Mouse (Mus musculus): ENCODE results near the gene Pcgf5. TPM values are rescaled to one million over a fixed set of nuclear protein-coding genes. Genes with fewer than 3 reads are reported as not detected.

The Pcgf5 gene
- polyA plus RNA-seq, 1 experiment: 51.1 TPM

GRCm38 (mm10) chr19:36350870-36351269 lies 2.8 kb downstream of the Pcgf5 start:
- Histone ChIP-seq H3K36me3 (ENCODE audit: control insufficient read depth, insufficient read depth, low read length, poor library complexity, severe bottlenecking) (no peaks in the 10 kb centered on the region), H3K27ac (ENCODE audit: insufficient read depth, low read length) (no peak overlapping the region), H3K27me3 (ENCODE audit: control insufficient read depth, insufficient read depth, low read length, poor library complexity, severe bottlenecking) (peaks cover 14% of the 10 kb centered on the region), H3K9me3 (replicated peaks; ENCODE audit: control insufficient read depth, insufficient read depth, low read length, poor library complexity, severe bottlenecking) (no peaks in the 10 kb centered on the region), H3K4me1 (ENCODE audit: control insufficient read depth, insufficient read depth, low read length) (peaks cover 3% of the 10 kb centered on the region), H3K4me3 (ENCODE audit: low read depth, low read length) (no peak overlapping the region), H3K9ac (ENCODE audit: low read depth, poor library complexity, severe bottlenecking) (no peak overlapping the region)
- TF ChIP-seq CTCF (IDR thresholded peaks at IDR 0.05; ENCODE audit: low read depth, low read length) (no peak), EP300 (IDR thresholded peaks at IDR 0.05; ENCODE audit: insufficient read depth, low read depth, low read length) (no peak), POLR2A (IDR thresholded peaks at IDR 0.05; ENCODE audit: insufficient read depth, low read length) (no peak)

DNA sequence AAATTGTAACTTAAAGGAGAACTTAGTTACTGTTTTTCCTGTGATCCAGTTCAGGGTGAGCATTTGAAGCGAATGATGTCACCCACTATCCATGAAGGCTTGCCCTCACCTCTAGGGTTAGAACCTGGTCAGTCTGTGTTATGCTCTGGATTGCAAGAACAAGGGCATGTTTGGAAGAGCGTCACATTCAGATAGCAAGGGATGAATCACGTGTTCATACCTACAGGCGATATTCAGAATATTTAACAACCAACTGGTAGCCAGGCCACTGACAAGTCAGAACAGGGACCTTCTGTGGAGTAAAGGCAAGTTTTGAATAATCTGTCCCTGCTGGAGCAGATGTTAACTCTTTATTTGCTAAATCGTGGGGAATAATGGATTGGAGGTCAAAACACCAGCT lies 14.4 kb downstream of the Pcgf5 start:
- no peaks in the 10 kb centered on the region for H3K4me1 ChIP-seq (ENCODE audit: control insufficient read depth, insufficient read depth, low read length)
- no peaks in the 10 kb centered on the region for H3K27me3 ChIP-seq (ENCODE audit: control insufficient read depth, insufficient read depth, low read length, poor library complexity, severe bottlenecking)
- H3K9ac ChIP-seq (ENCODE audit: low read depth, poor library complexity, severe bottlenecking): no peak overlapping the region
- H3K9me3 ChIP-seq (replicated peaks; ENCODE audit: control insufficient read depth, insufficient read depth, low read length, poor library complexity, severe bottlenecking): no peaks in the 10 kb centered on the region
- H3K36me3 ChIP-seq (ENCODE audit: control insufficient read depth, insufficient read depth, low read length, poor library complexity, severe bottlenecking): no peaks in the 10 kb centered on the region
- TF ChIP-seq POLR2A (IDR thresholded peaks at IDR 0.05; ENCODE audit: insufficient read depth, low read length): no peak
- TF ChIP-seq EP300 (IDR thresholded peaks at IDR 0.05; ENCODE audit: insufficient read depth, low read depth, low read length): no peak
- no peak for TF ChIP-seq CTCF (IDR thresholded peaks at IDR 0.05; ENCODE audit: low read depth, low read length)
- H3K4me3 ChIP-seq (ENCODE audit: low read depth, low read length): no peak overlapping the region
- H3K27ac ChIP-seq (ENCODE audit: insufficient read depth, low read length): no peak overlapping the region

DNA sequence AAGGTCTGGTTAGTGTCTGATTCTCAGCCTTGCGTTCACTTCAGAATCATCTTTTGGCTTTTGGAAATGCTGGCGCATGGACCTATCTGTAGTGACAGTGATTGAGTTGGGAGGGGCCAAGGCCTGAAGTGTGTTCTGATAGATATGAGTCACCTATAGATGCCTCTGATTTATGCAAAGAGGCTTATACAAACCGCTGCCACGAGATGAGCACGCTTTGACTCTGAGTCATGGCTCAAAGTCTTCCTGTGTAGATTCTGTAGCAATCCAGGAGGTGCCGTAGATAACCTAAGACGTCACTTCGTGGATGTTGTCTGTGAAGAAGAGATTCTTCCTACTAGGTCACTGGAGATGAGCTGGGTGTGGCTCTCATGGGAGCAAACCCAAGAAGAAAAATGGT lies 16.6 kb downstream of the Pcgf5 start:
- H3K27me3 ChIP-seq (ENCODE audit: control insufficient read depth, insufficient read depth, low read length, poor library complexity, severe bottlenecking): no peaks in the 10 kb centered on the region
- no peaks in the 10 kb centered on the region for H3K9me3 ChIP-seq (replicated peaks; ENCODE audit: control insufficient read depth, insufficient read depth, low read length, poor library complexity, severe bottlenecking)
- no peak for TF ChIP-seq CTCF (IDR thresholded peaks at IDR 0.05; ENCODE audit: low read depth, low read length)
- TF ChIP-seq EP300 (IDR thresholded peaks at IDR 0.05; ENCODE audit: insufficient read depth, low read depth, low read length): no peak
- no peak for TF ChIP-seq POLR2A (IDR thresholded peaks at IDR 0.05; ENCODE audit: insufficient read depth, low read length)
- no peaks in the 10 kb centered on the region for H3K4me1 ChIP-seq (ENCODE audit: control insufficient read depth, insufficient read depth, low read length)
- no peaks in the 10 kb centered on the region for H3K36me3 ChIP-seq (ENCODE audit: control insufficient read depth, insufficient read depth, low read length, poor library complexity, severe bottlenecking)
- no peak overlapping the region for H3K9ac ChIP-seq (ENCODE audit: low read depth, poor library complexity, severe bottlenecking)
- no peak overlapping the region for H3K27ac ChIP-seq (ENCODE audit: insufficient read depth, low read length)
- no peak overlapping the region for H3K4me3 ChIP-seq (ENCODE audit: low read depth, low read length)

DNA sequence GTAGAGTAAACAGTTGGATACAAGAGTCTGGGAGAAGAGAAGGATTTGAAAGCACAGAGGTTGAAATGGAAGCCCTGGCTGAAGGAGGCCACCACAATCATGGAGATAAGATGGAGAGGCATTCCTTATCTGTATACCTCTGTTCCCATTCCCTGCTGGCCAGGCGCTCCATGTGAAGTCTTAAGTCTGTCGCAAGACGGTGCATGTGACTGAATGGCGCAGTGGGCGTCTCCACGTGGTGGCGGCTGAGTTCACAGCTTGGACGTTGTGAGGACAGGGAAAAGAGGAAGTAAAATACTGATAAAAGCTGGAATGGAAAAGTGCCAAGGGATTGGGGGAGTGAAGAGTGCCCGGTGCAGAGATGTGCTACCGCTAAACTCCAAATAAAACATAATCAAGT lies 23.4 kb downstream of the Pcgf5 start:
- Histone ChIP-seq H3K4me3 (ENCODE audit: low read depth, low read length) (no peak overlapping the region), H3K27me3 (ENCODE audit: control insufficient read depth, insufficient read depth, low read length, poor library complexity, severe bottlenecking) (no peaks in the 10 kb centered on the region)
- TF ChIP-seq EP300 (IDR thresholded peaks at IDR 0.05; ENCODE audit: insufficient read depth, low read depth, low read length): no peak
- no peak for TF ChIP-seq POLR2A (IDR thresholded peaks at IDR 0.05; ENCODE audit: insufficient read depth, low read length)
- no peak for TF ChIP-seq CTCF (IDR thresholded peaks at IDR 0.05; ENCODE audit: low read depth, low read length)

DNA sequence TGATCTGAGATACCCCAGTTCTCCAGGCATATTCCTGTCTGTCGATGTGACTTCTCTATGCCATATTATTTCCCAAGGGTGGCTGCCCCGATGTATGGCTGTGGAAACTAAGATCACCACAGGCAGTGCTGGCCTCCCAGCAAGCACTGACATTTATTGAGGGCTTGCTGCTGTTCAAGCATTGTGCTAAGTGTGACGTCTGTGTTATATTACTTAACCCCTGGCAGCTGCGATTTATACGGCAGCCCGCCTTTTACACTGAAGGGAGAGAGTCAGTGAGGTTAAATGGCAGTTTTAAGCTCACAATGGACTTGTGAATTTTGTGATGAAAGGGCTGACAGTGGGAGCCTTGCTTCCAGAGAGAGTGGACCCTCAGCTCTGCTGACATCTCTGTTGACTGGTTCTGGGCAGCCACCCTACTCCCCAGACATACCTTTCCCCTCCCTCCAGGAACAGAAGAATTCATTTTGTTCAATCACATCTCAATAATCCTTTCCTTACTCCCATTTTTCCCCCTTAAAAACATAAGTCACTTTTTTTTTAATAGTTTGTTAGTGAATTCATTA lies 25.0 kb downstream of the Pcgf5 start:
- no peak for TF ChIP-seq POLR2A (IDR thresholded peaks at IDR 0.05; ENCODE audit: insufficient read depth, low read length)
- H3K9me3 ChIP-seq (replicated peaks; ENCODE audit: control insufficient read depth, insufficient read depth, low read length, poor library complexity, severe bottlenecking): no peaks in the 10 kb centered on the region
- H3K4me3 ChIP-seq (ENCODE audit: low read depth, low read length): no peak overlapping the region
- no peak overlapping the region for H3K9ac ChIP-seq (ENCODE audit: low read depth, poor library complexity, severe bottlenecking)
- H3K27me3 ChIP-seq (ENCODE audit: control insufficient read depth, insufficient read depth, low read length, poor library complexity, severe bottlenecking): no peaks in the 10 kb centered on the region
- no peaks in the 10 kb centered on the region for H3K4me1 ChIP-seq (ENCODE audit: control insufficient read depth, insufficient read depth, low read length)
- no peak overlapping the region for H3K27ac ChIP-seq (ENCODE audit: insufficient read depth, low read length)
- no peaks in the 10 kb centered on the region for H3K36me3 ChIP-seq (ENCODE audit: control insufficient read depth, insufficient read depth, low read length, poor library complexity, severe bottlenecking)

More for the DNA sequence above, 23.4 kb downstream of the Pcgf5 start:
- H3K4me1 ChIP-seq (ENCODE audit: control insufficient read depth, insufficient read depth, low read length): no peaks in the 10 kb centered on the region
- no peak overlapping the region for H3K9ac ChIP-seq (ENCODE audit: low read depth, poor library complexity, severe bottlenecking)
- no peaks in the 10 kb centered on the region for H3K9me3 ChIP-seq (replicated peaks; ENCODE audit: control insufficient read depth, insufficient read depth, low read length, poor library complexity, severe bottlenecking)
- H3K36me3 ChIP-seq (ENCODE audit: control insufficient read depth, insufficient read depth, low read length, poor library complexity, severe bottlenecking): no peaks in the 10 kb centered on the region
- no peak overlapping the region for H3K27ac ChIP-seq (ENCODE audit: insufficient read depth, low read length)

DNA sequence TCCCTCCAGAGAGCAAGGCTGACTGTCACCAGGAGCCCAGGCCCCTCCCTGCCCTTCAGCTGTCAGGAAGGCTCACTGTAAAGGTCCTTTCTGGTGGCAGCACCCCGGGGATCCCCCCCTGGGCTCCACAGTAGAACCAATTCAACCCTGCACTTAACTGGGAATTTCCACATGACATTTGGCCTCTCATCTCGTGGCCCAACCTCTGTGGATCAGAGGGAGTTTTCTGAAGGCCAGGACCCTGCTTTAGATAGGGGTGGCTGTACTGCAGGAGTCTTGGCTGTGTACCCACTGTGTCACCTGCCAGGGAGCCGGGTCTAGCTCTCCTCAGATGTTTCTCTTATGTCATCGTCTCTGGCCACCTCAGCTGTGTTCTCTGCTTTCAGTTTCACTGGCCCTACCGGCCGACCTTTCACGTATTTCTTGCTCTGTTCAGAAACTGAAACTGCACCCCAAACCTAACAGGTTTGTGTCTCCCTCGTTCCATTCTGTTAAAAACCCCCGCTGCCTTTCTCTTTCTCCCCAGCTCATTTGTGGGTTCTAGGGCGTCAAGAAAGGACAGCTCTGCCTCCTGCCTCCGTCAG lies 27.2 kb downstream of the Pcgf5 start:
- Histone ChIP-seq H3K36me3 (ENCODE audit: control insufficient read depth, insufficient read depth, low read length, poor library complexity, severe bottlenecking) (no peaks in the 10 kb centered on the region), H3K4me1 (ENCODE audit: control insufficient read depth, insufficient read depth, low read length) (no peaks in the 10 kb centered on the region), H3K27me3 (ENCODE audit: control insufficient read depth, insufficient read depth, low read length, poor library complexity, severe bottlenecking) (no peaks in the 10 kb centered on the region), H3K9ac (ENCODE audit: low read depth, poor library complexity, severe bottlenecking) (no peak overlapping the region), H3K9me3 (replicated peaks; ENCODE audit: control insufficient read depth, insufficient read depth, low read length, poor library complexity, severe bottlenecking) (no peaks in the 10 kb centered on the region), H3K4me3 (ENCODE audit: low read depth, low read length) (no peak overlapping the region), H3K27ac (ENCODE audit: insufficient read depth, low read length) (no peak overlapping the region)
- TF ChIP-seq CTCF (IDR thresholded peaks at IDR 0.05; ENCODE audit: low read depth, low read length) (no peak), EP300 (IDR thresholded peaks at IDR 0.05; ENCODE audit: insufficient read depth, low read depth, low read length) (no peak), POLR2A (IDR thresholded peaks at IDR 0.05; ENCODE audit: insufficient read depth, low read length) (no peak)
